Comparison of ENCODE assay signal across 8 mouse cellular contexts in genomic region chr11:59839459-59840126, GRCm38 (mm10). TPM values are rescaled to one million over a fixed set of nuclear protein-coding genes. Genes with fewer than 3 reads are reported as not detected.
DNase-seq lines count a peak whose midpoint lies in the region; ATAC-seq lines count a peak whose summit lies in the region.

Cops3 (minus strand) TSS chr11:59839838.

- H3K36me3 ChIP-seq in hindbrain, embryonic 14.5 days (replicated peaks; ENCODE audit: control insufficient read depth, insufficient read depth): peaks cover 29% of the 10 kb centered on the region

- under 1% methylated on average over 43 of the region's 43 CpGs for WGBS in hindbrain, embryonic 14.5 days

- H3K9me3 ChIP-seq in hindbrain, embryonic 14.5 days (ENCODE audit: control insufficient read depth, low read length): no peaks in the 10 kb centered on the region

- H3K4me2 ChIP-seq in hindbrain, embryonic 14.5 days (replicated peaks): peak within 1 kb of the TSS; percentile 78

- no peaks in the 10 kb centered on the region for H3K27me3 ChIP-seq in hindbrain, embryonic 14.5 days (ENCODE audit: control insufficient read depth, insufficient read depth, low read length)

- peak within 1 kb of the TSS; percentile 94 for H3K9ac ChIP-seq in hindbrain, embryonic 14.5 days

- H3K4me3 ChIP-seq in hindbrain, embryonic 14.5 days (replicated peaks; ENCODE audit: low read length): peak within 1 kb of the TSS; percentile 88

- H3K27ac ChIP-seq in hindbrain, embryonic 14.5 days: peak within 1 kb of the TSS; percentile 97

- ATAC-seq in hindbrain, embryonic 14.5 days (ENCODE audit: low FRiP score): peak; percentile 96

- peaks cover 24% of the 10 kb centered on the region for H3K4me1 ChIP-seq in hindbrain, embryonic 14.5 days (replicated peaks; ENCODE audit: control insufficient read depth, insufficient read depth, low read length)

- peak; percentile 99 for DNase-seq in R1 (ENCODE audit: low read depth, low spot score)
- peak; percentile 93 to 96 for DNase-seq in cerebellum, postnatal 25 days
- peak; percentile 83 to 90 for DNase-seq in frontal cortex, postnatal 25 days (ENCODE audit: low spot score in 2 of 2)
- peak; percentile 96 for DNase-seq in hindbrain, embryonic 14.5 days (ENCODE audit: low spot score)
- DNase-seq in layer of hippocampus, postnatal 36 days: peak; percentile 92 to 94
- peak; percentile 99 for DNase-seq in lung, postnatal 36 days
- DNase-seq in retina, postnatal 1 day: peak; percentile 98
- DNase-seq in urinary bladder, adult 18-20 months (ENCODE audit: low spot score in 2 of 2): peak; percentile 86 to 93

RNA-seq across cellular contexts. Expression of gene Cops3, which starts in this region (rescaled TPM):
- 198 and 199 TPM in 2 replicates for polyA plus RNA-seq in hindbrain, embryonic 14.5 days (2014; fragmentation: Nextera tagmentation; extraction: Ambion mirVana)
- total RNA-seq in layer of hippocampus, postnatal 36 days (2021): 10 to 100 TPM; 75.7 to 80.4 TPM

Comparison
In these comparisons a context has a peak if more than half of its experiments do, and no peak if none do; other contexts are left out.
1. Peak in every context shown above with its lines: DNase-seq, ATAC-seq, H3K4me3 ChIP-seq and H3K27ac ChIP-seq.